Mouse (Mus musculus) MEL (cell line): ENCODE measurements around the gene Slc25a1. TPM values are rescaled to one million over a fixed set of nuclear protein-coding genes. Genes with fewer than 3 reads are reported as not detected.
"Not testable (repeated sequence)": the region's sequence is repeated elsewhere in the genome, so short reads cannot be mapped to it uniquely, and the experiment has no call there.

Experiments
- DNase-seq: peaks from one replicate; pipeline ENCODE4 v3.0.0; 2011; ENCODE audit warnings: low read depth, low spot score
- H3K27ac ChIP-seq: 2 replicates; pipeline ENCODE4 v1.5.1; 2012; ENCODE audit warnings: low read depth, mild to moderate bottlenecking, control low read depth, low read length, moderate library complexity; ENCODE audit not compliant: control insufficient read depth
- H3K27me3 ChIP-seq, 2 experiments: fragments of 150-350 bp in 1 of 2; sonication (generic) in 1 of 2; 2 replicates each; pipeline ENCODE4 v1.6.1; 2012; ENCODE audit warnings: low read length in 2 of 2, mild to moderate bottlenecking in 2 of 2, improper control_type of control experiment in 1 of 2, moderate library complexity in 1 of 2; ENCODE audit not compliant: insufficient read depth in 2 of 2, control insufficient read depth in 1 of 2
- H3K36me3 ChIP-seq, 2 experiments: 2 replicates each; pipeline ENCODE4 v1.6.1; 2012 to 2014; ENCODE audit warnings: low read length in 2 of 2, improper control_type of control experiment in 1 of 2, inconsistent platforms in 1 of 2, mild to moderate bottlenecking in 1 of 2; ENCODE audit not compliant: insufficient read depth in 2 of 2, control insufficient read depth in 1 of 2
- H3K4me1 ChIP-seq, 2 experiments: fragments of 150-350 bp in 1 of 2; sonication (generic) in 1 of 2; 2 replicates each; pipeline ENCODE4 v1.6.1; 2012; ENCODE audit warnings: low read length in 2 of 2, improper control_type of control experiment in 1 of 2, mild to moderate bottlenecking in 1 of 2; ENCODE audit not compliant: insufficient read depth in 2 of 2, control insufficient read depth in 1 of 2
- H3K4me3 ChIP-seq, 2 experiments: fragments of 150-350 bp in 1 of 2; sonication (generic) in 1 of 2; 2 replicates each; pipeline ENCODE4 v1.5.1; 2012; ENCODE audit warnings: low read depth in 2 of 2, low read length in 2 of 2, mild to moderate bottlenecking in 2 of 2, moderate library complexity in 2 of 2, control low read depth in 1 of 2, improper control_type of control experiment in 1 of 2; ENCODE audit not compliant: control insufficient read depth in 1 of 2, insufficient read depth in 1 of 2
- H3K79me2 ChIP-seq: 2 replicates; pipeline ENCODE4 v1.6.1; 2012; ENCODE audit warnings: mild to moderate bottlenecking, low read length, moderate library complexity; ENCODE audit not compliant: control insufficient read depth, poor library complexity, insufficient read depth
- H3K9ac ChIP-seq: 2 replicates; pipeline ENCODE4 v1.6.1; 2012; ENCODE audit warnings: low read depth, mild to moderate bottlenecking, control low read depth, low read length, moderate library complexity; ENCODE audit not compliant: control insufficient read depth, poor library complexity, severe bottlenecking
- H3K9me3 ChIP-seq: fragments of 150-350 bp; sonication (generic); replicated peaks from 2 replicates; pipeline ENCODE4 v1.6.1; 2012; ENCODE audit warnings: mild to moderate bottlenecking, low read length, improper control_type of control experiment, moderate library complexity; ENCODE audit not compliant: insufficient read depth
- CHD2 ChIP-seq: IDR thresholded peaks from 2 replicates; pipeline ENCODE4 v1.6.1; 2011; ENCODE audit warnings: low read length, improper control_type of control experiment
- CTCF ChIP-seq, 3 experiments: IDR thresholded peaks in 2 of 3; conservative IDR thresholded peaks in 1 of 3; 2 replicates each; pipeline ENCODE4 v1.5.1; 2011 to 2012; ENCODE audit warnings: low read length in 3 of 3, low read depth in 2 of 3, mild to moderate bottlenecking in 2 of 3, improper control_type of control experiment in 1 of 3, inconsistent platforms in 1 of 3, mixed read lengths in 1 of 3, moderate library complexity in 1 of 3; ENCODE audit not compliant: control insufficient read depth in 1 of 3, insufficient read depth in 1 of 3, poor library complexity in 1 of 3, severe bottlenecking in 1 of 3
- E2F4 ChIP-seq: IDR thresholded peaks from 2 replicates; pipeline ENCODE4 v1.6.1; 2011; ENCODE audit warnings: low read depth, low read length, improper control_type of control experiment, borderline replicate concordance
- ELF1 ChIP-seq: IDR thresholded peaks from 2 replicates; pipeline ENCODE4 v1.6.1; 2014; ENCODE audit warnings: low read depth, mild to moderate bottlenecking, inconsistent platforms, low read length, improper control_type of control experiment, moderate library complexity
- EP300 ChIP-seq, 2 experiments: IDR thresholded peaks; 2 replicates each; pipeline ENCODE4 v1.6.1; 2011; ENCODE audit warnings: improper control_type of control experiment in 2 of 2, low read length in 2 of 2, low read depth in 1 of 2, mild to moderate bottlenecking in 1 of 2
- ETS1 ChIP-seq: IDR thresholded peaks from 2 replicates; pipeline ENCODE4 v1.6.1; 2012; ENCODE audit warnings: low read depth, mild to moderate bottlenecking, inconsistent platforms, low read length, improper control_type of control experiment, moderate library complexity
- GATA1 ChIP-seq: IDR thresholded peaks from 2 replicates; pipeline ENCODE4 v1.6.1; 2011; ENCODE audit warnings: low read depth, low read length, improper control_type of control experiment
- HCFC1 ChIP-seq: IDR thresholded peaks from 2 replicates; pipeline ENCODE4 v1.6.1; 2012; ENCODE audit warnings: low read depth, mild to moderate bottlenecking, inconsistent platforms, low read length, improper control_type of control experiment, moderate library complexity
- MAX ChIP-seq: IDR thresholded peaks from 2 replicates; pipeline ENCODE4 v1.6.1; 2011; ENCODE audit warnings: low read length, improper control_type of control experiment
- MAZ ChIP-seq: IDR thresholded peaks from 2 replicates; pipeline ENCODE4 v1.6.1; 2012; ENCODE audit warnings: low read depth, mild to moderate bottlenecking, inconsistent platforms, low read length, improper control_type of control experiment
- MEF2A ChIP-seq: IDR thresholded peaks from 2 replicates; pipeline ENCODE4 v1.6.1; 2014; ENCODE audit warnings: low read depth, mild to moderate bottlenecking, inconsistent platforms, low read length, improper control_type of control experiment; ENCODE audit not compliant: poor library complexity, insufficient replicate concordance, severe bottlenecking; ENCODE audit errors: extremely low read depth
- MXI1 ChIP-seq: IDR thresholded peaks from 2 replicates; pipeline ENCODE4 v1.6.1; 2011; ENCODE audit warnings: mild to moderate bottlenecking, low read depth, low read length, improper control_type of control experiment
- MYB ChIP-seq: IDR thresholded peaks from 2 replicates; pipeline ENCODE4 v1.6.1; 2011; ENCODE audit warnings: mild to moderate bottlenecking, low read depth, low read length, improper control_type of control experiment
- NELFE ChIP-seq: IDR thresholded peaks from 2 replicates; pipeline ENCODE4 v1.6.1; 2011; ENCODE audit warnings: low read depth, low read length, improper control_type of control experiment
- NRF1 ChIP-seq: IDR thresholded peaks from 2 replicates; pipeline ENCODE4 v1.6.1; 2014; ENCODE audit warnings: low read depth, mild to moderate bottlenecking, inconsistent platforms, low read length, improper control_type of control experiment, moderate library complexity; ENCODE audit not compliant: poor library complexity, insufficient read depth, severe bottlenecking
- POLR2A ChIP-seq, 2 experiments: IDR thresholded peaks; 2 replicates each; pipeline ENCODE4 v1.6.1; 2011 to 2012; ENCODE audit warnings: low read length in 2 of 2, mild to moderate bottlenecking in 2 of 2, control low read depth in 1 of 2, improper control_type of control experiment in 1 of 2, low read depth in 1 of 2, moderate library complexity in 1 of 2; ENCODE audit not compliant: control insufficient read depth in 1 of 2, insufficient read depth in 1 of 2, poor library complexity in 1 of 2
- POLR2AphosphoS5 ChIP-seq: IDR thresholded peaks from 2 replicates; pipeline ENCODE4 v1.6.1; 2012; ENCODE audit warnings: low read depth, borderline replicate concordance, mild to moderate bottlenecking, inconsistent platforms, low read length, moderate library complexity, mixed read lengths
- SIN3A ChIP-seq: IDR thresholded peaks from 2 replicates; pipeline ENCODE4 v1.6.1; 2012; ENCODE audit warnings: low read length, improper control_type of control experiment, inconsistent platforms
- SMC3 ChIP-seq: IDR thresholded peaks from 2 replicates; pipeline ENCODE4 v1.6.1; 2011; ENCODE audit warnings: low read depth, low read length, improper control_type of control experiment
- TAL1 ChIP-seq: IDR thresholded peaks from 2 replicates; pipeline ENCODE4 v1.6.1; 2012; ENCODE audit warnings: mild to moderate bottlenecking, inconsistent platforms, low read length, moderate library complexity, mixed read lengths
- TBP ChIP-seq: IDR thresholded peaks from 2 replicates; pipeline ENCODE4 v1.8.0; 2011; ENCODE audit warnings: low read depth, low read length, improper control_type of control experiment
- TCF12 ChIP-seq: IDR thresholded peaks from 2 replicates; pipeline ENCODE4 v1.6.1; 2014; ENCODE audit warnings: low read depth, mild to moderate bottlenecking, inconsistent platforms, low read length, improper control_type of control experiment, moderate library complexity
- USF1 ChIP-seq: IDR thresholded peaks from 2 replicates; pipeline ENCODE4 v1.6.1; 2014; ENCODE audit warnings: low read depth, mild to moderate bottlenecking, inconsistent platforms, low read length, improper control_type of control experiment, moderate library complexity
- ZC3H11A ChIP-seq: IDR thresholded peaks from 2 replicates; pipeline ENCODE4 v1.6.1; 2012; ENCODE audit warnings: low read depth, mild to moderate bottlenecking, inconsistent platforms, low read length, improper control_type of control experiment
- ZNF384 ChIP-seq: IDR thresholded peaks from 2 replicates; pipeline ENCODE4 v1.6.1; 2012; ENCODE audit warnings: low read depth, mild to moderate bottlenecking, inconsistent platforms, low read length, improper control_type of control experiment
- polyA plus RNA-seq, 2 experiments: library from polyadenylated mRNA; stranded (reverse) in 1 of 2; unstranded in 1 of 2; fragments of >175 nt in 1 of 2; fragments of >200 nt in 1 of 2; gene quantifications; 2 replicates each; pipeline versions ENCODE4 v1.2.1 to v1.2.4; 2012; ENCODE audit warnings: low replicate concordance in 2 of 2, low read depth in 1 of 2; ENCODE audit not compliant: insufficient read length in 2 of 2, insufficient read depth in 1 of 2, missing spikeins in 1 of 2
- total RNA-seq: library from RNA; depleted of rRNA; stranded (reverse); fragments of 300-350 nt; gene quantifications from 2 replicates; pipeline ENCODE4 v1.2.3, GENCODE M21; 2012

Gene Slc25a1
- total and polyA plus RNA-seq, 3 experiments = 114 to 184 TPM; not detected in 1

DNA sequence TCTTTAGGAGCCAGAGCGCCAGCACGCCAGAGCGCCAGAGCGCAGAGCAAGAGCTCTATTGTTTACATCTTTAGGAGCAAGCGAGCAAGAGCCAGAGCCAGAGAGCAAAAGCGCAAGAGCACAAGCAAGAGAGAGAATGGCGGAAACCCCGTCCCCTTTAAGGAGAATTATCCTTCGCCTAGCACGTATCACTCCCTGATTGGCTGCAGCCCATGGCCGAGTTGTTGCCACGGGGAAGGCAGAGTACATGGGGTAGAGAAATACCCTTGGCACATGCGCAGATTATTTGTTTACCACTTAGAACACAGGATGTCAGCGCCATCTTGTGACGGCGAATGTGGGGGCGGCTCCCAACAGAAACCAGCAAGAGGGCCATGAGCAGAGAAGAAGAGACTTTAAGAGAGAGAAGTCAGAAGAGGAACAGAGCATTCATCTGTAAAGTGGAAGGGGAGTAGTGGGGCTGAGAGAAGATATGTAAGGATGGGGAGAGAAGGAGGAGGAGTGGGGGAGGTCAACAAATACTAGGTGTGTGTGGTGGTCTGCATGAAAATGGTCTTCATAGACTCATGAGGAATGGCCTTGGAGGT, 28.1 kb upstream of the Slc25a1 start:
- H3K27me3 ChIP-seq, H3K36me3 ChIP-seq, H3K9me3 ChIP-seq, H3K79me2 ChIP-seq, H3K4me1 ChIP-seq: not testable (repeated sequence)
- peak overlapping the region; percentile 67 for H3K9ac ChIP-seq
- H3K4me3 ChIP-seq = peak overlapping the region; percentile 64 to 98
- TF ChIP-seq CTCF (IDR thresholded peaks at IDR 0.05 in 2 of 3, conservative IDR thresholded peaks at IDR 0.05 in 1 of 3; ENCODE audit: control insufficient read depth in 1 of 3, insufficient read depth in 1 of 3, low read depth in 2 of 3, low read length in 3 of 3, poor library complexity in 1 of 3, severe bottlenecking in 1 of 3) = peak in 1 of 3 experiments; percentile 26; a peak in 2 of 6 replicates
- peak; percentile 28; the same call in 1 of the 2 replicates for TF ChIP-seq NELFE
- peak in 1 of 2 experiments; percentile 47; a peak in 1 of 4 replicates for TF ChIP-seq POLR2A (IDR thresholded peaks at IDR 0.05; ENCODE audit: control insufficient read depth in 1 of 2, insufficient read depth in 1 of 2, low read depth in 1 of 2, low read length in 2 of 2, poor library complexity in 1 of 2)
- peak; percentile 63; the same call in 1 of the 2 replicates for TF ChIP-seq ELF1
- TF ChIP-seq SIN3A = peak; percentile 56; the same call in 1 of the 2 replicates
- TF ChIP-seq HCFC1 = peak; percentile 69; the same call in 1 of the 2 replicates
- peak; percentile 66 for TF ChIP-seq NRF1
- TF ChIP-seq CHD2 = peak; percentile 47
- peak overlapping the region; percentile 86 for H3K27ac ChIP-seq
- peak; percentile 84 for DNase-seq

GRCm38 (mm10) chr16:17951618-17952017, 23.6 kb upstream of the Slc25a1 start:
- H3K79me2 ChIP-seq = no peaks in the 10 kb centered on the region
- no peak overlapping the region for H3K27ac ChIP-seq
- DNase-seq = peak; percentile 57
- no peaks in the 10 kb centered on the region for H3K9me3 ChIP-seq
- H3K4me3 ChIP-seq = no peak overlapping the region
- no peak overlapping the region for H3K9ac ChIP-seq
- H3K36me3 ChIP-seq = peaks cover 3 to 4% of the 10 kb centered on the region in 2 experiments
- H3K27me3 ChIP-seq = no peaks in the 10 kb centered on the region
- peak; percentile 35; the same call in 1 of the 2 replicates for TF ChIP-seq TAL1
- peak; percentile 62 for TF ChIP-seq TCF12
- TF ChIP-seq ETS1 = 0 out of 2 replicates have a peak, but pooled peaks have one; percentile 25
- peak in 1 of 2 experiments; percentile 34; a peak in 2 of 4 replicates for TF ChIP-seq EP300 (IDR thresholded peaks at IDR 0.05; ENCODE audit: low read depth in 1 of 2, low read length in 2 of 2)
- no peak for TF ChIP-seq POLR2AphosphoS5
- H3K4me1 ChIP-seq = peaks cover 9 to 11% of the 10 kb centered on the region in 2 experiments; a peak in 3 of 4 replicates

GRCm38 (mm10) chr16:17950068-17950467, 22.0 kb upstream of the Slc25a1 start:
- Histone ChIP-seq H3K79me2 (no peaks in the 10 kb centered on the region), H3K27ac (no peak overlapping the region), H3K36me3 (peaks cover 3 to 4% of the 10 kb centered on the region in 2 experiments), H3K4me3 (no peak overlapping the region), H3K9me3 (no peaks in the 10 kb centered on the region), H3K4me1 (peaks cover 5 to 11% of the 10 kb centered on the region in 2 experiments; a peak in 3 of 4 replicates), H3K27me3 (no peaks in the 10 kb centered on the region), H3K9ac (no peak overlapping the region)
- no peak for DNase-seq
- TF ChIP-seq TCF12 (no peak), MXI1 (no peak), NRF1 (no peak), POLR2AphosphoS5 (no peak), SIN3A (no peak), MYB (no peak), TBP (no peak), MAZ (no peak), GATA1 (no peak), USF1 (no peak), SMC3 (no peak), ELF1 (no peak), MEF2A (no peak), MAX (no peak), ZC3H11A (no peak), ZNF384 (no peak), E2F4 (no peak)
